Mouse (Mus musculus) midbrain, embryonic 12.5 days (tissue): Measurements from ENCODE around the gene Slc17a7. TPM values are rescaled to one million over a fixed set of nuclear protein-coding genes. Genes with fewer than 3 reads are reported as not detected.
A peak's percentile ranks its signal among the peaks of the same experiment; 100 is the strongest.

ENCODE experiments used
- ATAC-seq: fragments of 200-750 bp; cut with Nextera tagmentation; 2 replicates; pipeline ENCODE4 v1.8.0; 2017; ENCODE audit warnings: low read depth, moderate TSS enrichment, moderate library complexity; ENCODE audit not compliant: low FRiP score
- H3K27ac ChIP-seq: fragments of 300-500 bp; sonication (generic); replicated peaks from 2 replicates; pipeline ENCODE4 v1.5.1; 2016; ENCODE audit warnings: mild to moderate bottlenecking
- H3K27me3 ChIP-seq: fragments of 300-500 bp; sonication (generic); 2 replicates; pipeline ENCODE4 v1.6.1; 2016; ENCODE audit warnings: mild to moderate bottlenecking
- H3K36me3 ChIP-seq: fragments of 300-500 bp; sonication (generic); 2 replicates; pipeline ENCODE4 v1.6.1; 2016
- H3K4me1 ChIP-seq: fragments of 300-500 bp; sonication (generic); 2 replicates; pipeline ENCODE4 v1.6.1; 2016
- H3K4me2 ChIP-seq: fragments of 300-500 bp; sonication (generic); replicated peaks from 2 replicates; pipeline ENCODE4 v1.6.1; 2016; ENCODE audit warnings: mild to moderate bottlenecking, moderate library complexity
- H3K4me3 ChIP-seq: fragments of 300-500 bp; sonication (generic); 2 replicates; pipeline ENCODE4 v1.5.1; 2016; ENCODE audit warnings: mild to moderate bottlenecking
- H3K9ac ChIP-seq: fragments of 300-500 bp; sonication (generic); replicated peaks from 2 replicates; pipeline ENCODE4 v1.6.1; 2016; ENCODE audit warnings: mild to moderate bottlenecking, moderate library complexity
- H3K9me3 ChIP-seq: fragments of 300-500 bp; sonication (generic); 2 replicates; pipeline ENCODE4 v1.6.1; 2016; ENCODE audit warnings: mild to moderate bottlenecking
- WGBS: fragments of 180-500 bp; shearing (Covaris S2); methylation state at CpG from one replicate; pipeline ENCODE4 v1.1.7; 2016; 5-methylcytosine and 5-hydroxymethylcytosine counted together
- microRNA counts: library from miRNA; unstranded; fragments of <30 nt; microRNA quantifications from one replicate; lab custom pipeline; 2017
- microRNA-seq: library from miRNA; unstranded; fragments of <30 nt; microRNA quantifications from one replicate; pipeline ENCODE4, GENCODE M21; 2017
- polyA plus RNA-seq: library from polyadenylated mRNA; unstranded; fragments of >200 nt; fragmentation: Nextera tagmentation; extraction: Ambion mirVana; gene quantifications from 2 replicates; pipeline ENCODE4 v1.2.1, GENCODE M21; 2016

Slc17a7 gene
- polyA plus RNA-seq, 1 experiment from 2014 or later = 0.61 TPM

DNA sequence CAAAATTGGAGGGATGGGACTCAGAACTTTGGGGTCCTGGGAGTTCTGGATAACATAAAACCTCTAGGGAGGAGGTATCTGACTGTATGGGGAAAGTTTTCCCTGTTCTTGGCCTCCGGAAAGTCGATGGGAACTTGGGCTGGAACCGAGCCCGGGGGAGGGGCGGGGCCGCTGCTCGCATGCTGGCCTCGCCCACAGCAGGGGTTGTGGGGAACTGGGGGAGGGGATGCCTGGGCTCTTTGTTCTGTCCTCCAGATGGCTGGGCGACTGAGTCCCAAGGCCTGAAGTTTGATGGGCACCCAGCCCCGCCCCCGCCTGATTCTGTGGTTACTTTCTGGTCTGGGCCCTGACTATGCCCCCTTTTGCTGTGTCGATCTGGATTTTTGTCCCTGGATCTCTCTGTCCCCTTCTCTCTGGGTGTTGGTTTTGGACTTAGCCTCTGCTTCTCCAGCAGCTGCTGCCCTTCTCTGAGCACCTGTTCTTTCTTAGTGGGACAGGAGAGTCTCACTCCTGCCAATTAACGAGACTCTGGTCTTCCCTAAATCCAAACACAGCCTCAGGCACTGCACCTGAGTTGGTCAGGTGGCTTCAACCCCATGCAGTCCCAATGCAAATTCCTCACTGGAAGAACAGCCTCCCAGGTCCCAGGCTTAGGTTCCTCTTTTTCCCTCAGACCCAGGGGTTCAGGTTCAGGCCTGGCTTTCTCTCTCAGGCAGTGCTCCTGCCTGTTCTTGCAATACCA, 52.9 kb downstream of the Slc17a7 start:
- peak overlapping the region; percentile 81 for H3K4me2 ChIP-seq
- H3K27me3 ChIP-seq = peaks cover 20% of the 10 kb centered on the region
- 1% methylated on average over 13 of the region's 13 CpGs for WGBS
- peak; percentile 90 for ATAC-seq
- H3K4me1 ChIP-seq = peaks cover 36% of the 10 kb centered on the region
- H3K9me3 ChIP-seq = no peaks in the 10 kb centered on the region
- peaks cover 39% of the 10 kb centered on the region for H3K36me3 ChIP-seq
- peak overlapping the region; percentile 94 for H3K27ac ChIP-seq
- peak overlapping the region; percentile 94 for H3K9ac ChIP-seq
- peak overlapping the region; percentile 66 for H3K4me3 ChIP-seq

DNA sequence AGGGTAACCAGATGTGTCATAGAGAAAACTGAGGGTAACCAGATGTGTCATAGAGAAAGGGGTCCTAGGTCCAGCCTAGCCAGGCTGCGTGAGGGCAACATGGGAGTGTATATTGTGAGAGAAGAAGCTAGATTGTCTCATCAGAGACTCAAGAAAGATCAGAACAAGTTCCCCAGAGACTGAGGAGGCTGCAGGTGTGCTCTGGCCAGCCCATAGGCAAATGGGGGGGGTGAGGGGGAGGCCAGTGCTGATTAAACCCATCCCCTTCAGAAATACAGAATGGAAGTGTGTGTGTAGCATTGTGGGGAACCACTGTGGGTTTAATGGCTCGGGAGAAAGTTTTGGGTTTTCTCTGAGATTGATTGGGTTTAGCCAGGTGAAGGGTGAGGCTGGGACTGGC, 57.9 kb downstream of the Slc17a7 start:
- peaks cover 90% of the 10 kb centered on the region for H3K36me3 ChIP-seq

DNA sequence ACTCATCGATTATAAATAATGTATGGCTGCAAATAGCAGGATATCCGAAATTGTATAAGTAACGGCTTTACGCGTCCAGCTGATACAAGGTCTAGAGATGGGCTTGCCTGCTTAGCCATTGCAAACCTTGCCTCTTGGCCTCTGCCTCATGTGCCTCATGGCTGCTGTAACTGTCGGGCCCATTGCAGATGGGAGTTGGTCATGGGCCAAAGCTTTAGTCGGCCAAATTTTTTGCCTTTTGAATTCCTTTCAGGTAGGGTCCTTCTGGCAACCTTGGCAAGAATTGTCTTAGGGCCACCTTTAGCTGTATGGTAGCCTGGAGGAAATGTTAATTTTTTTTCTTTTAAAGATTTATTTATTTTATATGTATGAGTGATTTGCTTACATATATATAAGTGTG, 61.1 kb downstream of the Slc17a7 start:
- WGBS = 94% methylated on average over 7 of the region's 7 CpGs
- Histone ChIP-seq H3K27me3 (no peaks in the 10 kb centered on the region), H3K4me1 (no peaks in the 10 kb centered on the region), H3K4me2 (no peak overlapping the region), H3K9me3 (no peaks in the 10 kb centered on the region), H3K9ac (no peak overlapping the region), H3K4me3 (no peak overlapping the region), H3K36me3 (peaks cover 98% of the 10 kb centered on the region), H3K27ac (no peak overlapping the region)
- ATAC-seq = no peak

More for the DNA sequence above, 57.9 kb downstream of the Slc17a7 start:
- Histone ChIP-seq H3K9me3 (no peaks in the 10 kb centered on the region), H3K27ac (no peak overlapping the region), H3K27me3 (no peaks in the 10 kb centered on the region), H3K4me1 (peaks cover 26% of the 10 kb centered on the region), H3K9ac (no peak overlapping the region), H3K4me3 (no peak overlapping the region), H3K4me2 (no peak overlapping the region)
- no peak for ATAC-seq
- 86% methylated on average over 2 of the region's 2 CpGs for WGBS

MicroRNA genes within 50 kb of the gene (microRNA counts, 519-probe panel; counts per million panel counts)
- 3,277 counts per million, percentile 13 among the panel's probes with 10 or more counts for microRNA mmu-miR-150 (lab: Ali Mortazavi, UCI)

Small RNA genes lying within 50 kb of the gene (microRNA-seq; reads per million reads assigned to microRNA genes)
- gene Mir150 = 19.7 reads per million, percentile 32 among the genes with 10 or more reads in this experiment
- gene Mir5121 = 14.9 reads per million, percentile 31 among the genes with 10 or more reads in this experiment
- gene Mir7055 = not detected

Other genes with a start within 250 kb of the Slc17a7 start
- 91.0 and 92.9 TPM in 2 replicates for gene Ap2a1, start 234.5 kb upstream of the Slc17a7 start, polyA plus RNA-seq
- 0.20 TPM in 1 of 2 replicates, not detected in the other for gene Tsks, start 220.7 kb upstream of the Slc17a7 start, polyA plus RNA-seq
- 40.6 and 43.7 TPM in 2 replicates for gene Cpt1c, start 189.1 kb upstream of the Slc17a7 start, polyA plus RNA-seq
- 643 and 658 TPM in 2 replicates for gene Prmt1, start 177.4 kb upstream of the Slc17a7 start, polyA plus RNA-seq
- gene Irf3, start 166.3 kb upstream of the Slc17a7 start, polyA plus RNA-seq = 66.7 and 70.6 TPM in 2 replicates
- 50.5 and 54.7 TPM in 2 replicates for gene Bcl2l12, start 165.2 kb upstream of the Slc17a7 start, polyA plus RNA-seq
- 48.1 and 52.4 TPM in 2 replicates for gene Scaf1, start 147.6 kb upstream of the Slc17a7 start, polyA plus RNA-seq
- 15.6 and 17.3 TPM in 2 replicates for gene Rras, start 146.0 kb upstream of the Slc17a7 start, polyA plus RNA-seq
- 13.7 and 14.1 TPM in 2 replicates for gene Prr12, start 111.1 kb upstream of the Slc17a7 start, polyA plus RNA-seq
- 53.6 and 54.6 TPM in 2 replicates for gene Nosip, start 101.5 kb upstream of the Slc17a7 start, polyA plus RNA-seq
- gene Prrg2, start 101.3 kb upstream of the Slc17a7 start, polyA plus RNA-seq = 15.9 and 17.8 TPM in 2 replicates
- gene Rcn3, start 71.7 kb upstream of the Slc17a7 start, polyA plus RNA-seq = 106 and 151 TPM in 2 replicates
- 17.3 and 25.9 TPM in 2 replicates for gene Fcgrt, start 60.1 kb upstream of the Slc17a7 start, polyA plus RNA-seq
- 1,160 and 1,195 TPM in 2 replicates for gene Rps11, start 39.5 kb upstream of the Slc17a7 start, polyA plus RNA-seq
- 1,022 and 1,026 TPM in 2 replicates for gene Rpl13a, start 35.2 kb upstream of the Slc17a7 start, polyA plus RNA-seq
- 0.25 and 0.45 TPM in 2 replicates for gene Gm45713, start 27.7 kb upstream of the Slc17a7 start, polyA plus RNA-seq
- gene Flt3l, start 27.5 kb upstream of the Slc17a7 start, polyA plus RNA-seq = 0.64 and 1.2 TPM in 2 replicates
- 92.3 and 103 TPM in 2 replicates for gene Pih1d1, start 9.6 kb upstream of the Slc17a7 start, polyA plus RNA-seq
- gene Aldh16a1, start 9.4 kb upstream of the Slc17a7 start, polyA plus RNA-seq = 38.0 and 39.4 TPM in 2 replicates
- not detected in 2 replicates for gene Gfy, start 15.6 kb downstream of the Slc17a7 start, polyA plus RNA-seq
- 1.3 and 2.4 TPM in 2 replicates for gene Pth2, start 17.0 kb downstream of the Slc17a7 start, polyA plus RNA-seq
- 0.63 and 0.75 TPM in 2 replicates for gene Ccdc155, start 40.9 kb downstream of the Slc17a7 start, polyA plus RNA-seq
- 1.0 and 1.4 TPM in 2 replicates for gene Dkkl1, start 48.2 kb downstream of the Slc17a7 start, polyA plus RNA-seq
- 237 and 248 TPM in 2 replicates for gene Tead2, start 51.8 kb downstream of the Slc17a7 start, polyA plus RNA-seq
- gene Cd37, start 75.2 kb downstream of the Slc17a7 start, polyA plus RNA-seq = 1.3 and 1.7 TPM in 2 replicates
- 0.14 TPM in 1 of 2 replicates, not detected in the other for gene Slc6a16, start 77.1 kb downstream of the Slc17a7 start, polyA plus RNA-seq
- not detected in 2 replicates for gene Slc6a21, start 113.6 kb downstream of the Slc17a7 start, polyA plus RNA-seq
- 7.9 and 8.2 TPM in 2 replicates for gene Trpm4, start 169.8 kb downstream of the Slc17a7 start, polyA plus RNA-seq
- 0.24 TPM in 1 of 2 replicates, not detected in the other for gene Hrc, start 171.3 kb downstream of the Slc17a7 start, polyA plus RNA-seq
- 15.0 and 15.4 TPM in 2 replicates for gene Ppfia3, start 203.1 kb downstream of the Slc17a7 start, polyA plus RNA-seq
- gene Lin7b, start 206.6 kb downstream of the Slc17a7 start, polyA plus RNA-seq = 2.6 and 2.9 TPM in 2 replicates
- gene Snrnp70, start 231.8 kb downstream of the Slc17a7 start, polyA plus RNA-seq = 294 and 300 TPM in 2 replicates
- not detected in 2 replicates for gene Kcna7, start 241.7 kb downstream of the Slc17a7 start, polyA plus RNA-seq
- 0.22 and 0.43 TPM in 2 replicates for gene Ntf5, start 249.7 kb downstream of the Slc17a7 start, polyA plus RNA-seq